Mouse (Mus musculus) liver, embryonic 14.5 days (tissue): ENCODE measurements around the gene Cnnm2. TPM values are rescaled to one million over a fixed set of nuclear protein-coding genes. Genes with fewer than 3 reads are reported as not detected.

Experiments
- ATAC-seq: fragments of 200-750 bp; cut with Nextera tagmentation; 2 replicates; pipeline ENCODE4 v1.8.0; 2017; ENCODE audit warnings: moderate number of reproducible peaks, mild to moderate bottlenecking, moderate library complexity; ENCODE audit not compliant: insufficient read depth
- DNase-seq, 3 experiments: peaks; one replicate each; pipeline ENCODE4 v3.0.0-alpha.2; 2012 to 2013; ENCODE audit warnings: low read depth in 3 of 3, low spot score in 3 of 3
- H3K27ac ChIP-seq: fragments of 300-500 bp; sonication (generic); 2 replicates; pipeline ENCODE4 v1.5.1; 2014; ENCODE audit warnings: moderate library complexity, mild to moderate bottlenecking, control low read depth, inconsistent platforms
- H3K27me3 ChIP-seq: fragments of 300-500 bp; sonication (generic); 2 replicates; pipeline ENCODE4 v1.6.1; 2014; ENCODE audit warnings: mild to moderate bottlenecking, low read length, moderate library complexity; ENCODE audit not compliant: control insufficient read depth, insufficient read depth
- H3K36me3 ChIP-seq: fragments of 300-500 bp; sonication (generic); replicated peaks from 2 replicates; pipeline ENCODE4 v1.6.1; 2014; ENCODE audit warnings: low read depth; ENCODE audit not compliant: control insufficient read depth, insufficient read depth
- H3K4me1 ChIP-seq, 2 experiments: fragments of 200-500 bp in 1 of 2; fragments of 300-500 bp in 1 of 2; sonication (generic) in 1 of 2; replicated peaks; 2 replicates each; pipeline ENCODE4 v1.6.1; 2012 to 2014; ENCODE audit warnings: antibody characterized with exemption in 1 of 2, inconsistent platforms in 1 of 2, low read length in 1 of 2; ENCODE audit not compliant: control insufficient read depth in 2 of 2, insufficient read depth in 2 of 2
- H3K4me2 ChIP-seq: fragments of 300-500 bp; sonication (generic); 2 replicates; pipeline ENCODE4 v1.6.1; 2014; ENCODE audit warnings: low read depth, mild to moderate bottlenecking, control low read depth, moderate library complexity
- H3K4me3 ChIP-seq, 2 experiments: fragments of 200-500 bp in 1 of 2; fragments of 300-500 bp in 1 of 2; sonication (generic) in 1 of 2; 2 replicates each; pipeline ENCODE4 v1.5.1; 2012 to 2014; ENCODE audit warnings: low read depth in 2 of 2, low read length in 2 of 2, mild to moderate bottlenecking in 2 of 2, control low read depth in 1 of 2, inconsistent platforms in 1 of 2, moderate library complexity in 1 of 2; ENCODE audit not compliant: insufficient read depth in 1 of 2
- H3K9ac ChIP-seq: fragments of 300-500 bp; sonication (generic); replicated peaks from 2 replicates; pipeline ENCODE4 v1.6.1; 2014; ENCODE audit warnings: mild to moderate bottlenecking, control low read depth, moderate library complexity
- H3K9me3 ChIP-seq: fragments of 300-500 bp; sonication (generic); 2 replicates; pipeline ENCODE4 v1.6.1; 2016; ENCODE audit warnings: low read length, mixed read lengths; ENCODE audit not compliant: control insufficient read depth
- CTCF ChIP-seq: IDR thresholded peaks from 2 replicates; pipeline ENCODE4 v1.5.1; 2016; ENCODE audit warnings: antibody characterized with exemption, low read depth, control low read depth
- EP300 ChIP-seq: IDR thresholded peaks from 2 replicates; pipeline ENCODE4 v1.6.1; 2016; ENCODE audit warnings: antibody characterized with exemption, low read depth
- WGBS: fragments of 180-500 bp; shearing (Covaris S2); extraction: QIAGEN DNeasy Blood & Tissue Kit; methylation state at CpG from one replicate; pipeline ENCODE4 v1.1.7; 2014; ENCODE audit not compliant: insufficient replicate concordance; 5-methylcytosine and 5-hydroxymethylcytosine counted together
- polyA plus RNA-seq, 2 experiments: library from polyadenylated mRNA; depleted of rRNA in 1 of 2; stranded (reverse) in 1 of 2; unstranded in 1 of 2; fragments of >200 nt; fragmentation: Nextera tagmentation in 1 of 2; extraction: Ambion mirVana in 1 of 2; gene quantifications; 2 replicates each; pipeline versions ENCODE4 v1.2.1 to v1.2.3; 2012 to 2014

Cnnm2 gene
- polyA plus RNA-seq, 2 experiments: 1.5 to 1.7 TPM

GRCm38 (mm10) chr19:46869526-46869925, 108.1 kb downstream of the Cnnm2 start:
- whole genome bisulfite sequencing: 11% methylated on average over 6 of the region's 6 CpGs
- no peak overlapping the region for H3K9ac ChIP-seq
- peak; percentile 43; the same call in 1 of the 2 replicates for ATAC-seq
- no peak overlapping the region for H3K4me3 ChIP-seq
- no peak overlapping the region for H3K27ac ChIP-seq
- no peaks in the 10 kb centered on the region for H3K9me3 ChIP-seq
- H3K4me1 ChIP-seq: peaks cover 12 to 15% of the 10 kb centered on the region in 2 experiments
- no peaks in the 10 kb centered on the region for H3K36me3 ChIP-seq
- H3K27me3 ChIP-seq: no peaks in the 10 kb centered on the region
- DNase-seq: peak; percentile 66 to 71 (median 66)
- TF ChIP-seq CTCF (peak; percentile 93), EP300 (0 out of 2 replicates have a peak, but pooled peaks have one; percentile 35)
- no peak overlapping the region for H3K4me2 ChIP-seq

DNA sequence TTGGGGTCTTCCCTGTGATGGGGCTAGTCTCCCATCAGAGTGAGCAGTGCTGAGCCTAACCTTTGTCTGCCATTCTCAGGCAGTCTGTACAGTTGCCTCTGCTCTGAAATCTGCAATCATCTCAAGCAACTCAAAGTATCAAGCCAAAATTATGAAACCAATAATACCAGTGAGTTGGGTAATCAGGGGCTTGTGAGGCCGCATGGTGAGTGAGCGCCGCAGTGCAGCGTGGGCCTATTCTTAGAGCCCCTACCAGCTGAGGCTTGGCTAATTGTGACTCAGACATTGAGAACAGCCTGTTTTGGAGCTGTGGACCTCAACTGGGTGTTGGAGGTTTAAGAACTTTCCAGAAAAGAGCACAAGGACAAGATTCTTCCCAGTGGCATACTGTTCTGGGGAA, 109.7 kb downstream of the Cnnm2 start:
- Histone ChIP-seq H3K27me3 (no peaks in the 10 kb centered on the region), H3K4me3 (no peak overlapping the region), H3K9ac (no peak overlapping the region), H3K36me3 (no peaks in the 10 kb centered on the region), H3K4me1 (peaks cover 0 to 2% of the 10 kb centered on the region in 2 experiments; a peak in 1 of 4 replicates), H3K9me3 (no peaks in the 10 kb centered on the region), H3K27ac (no peak overlapping the region), H3K4me2 (no peak overlapping the region)
- 82% methylated on average over 4 of the region's 4 CpGs for WGBS
- ATAC-seq (no peak), DNase-seq (no peak)
- TF ChIP-seq CTCF: no peak
- no peak for TF ChIP-seq EP300

DNA sequence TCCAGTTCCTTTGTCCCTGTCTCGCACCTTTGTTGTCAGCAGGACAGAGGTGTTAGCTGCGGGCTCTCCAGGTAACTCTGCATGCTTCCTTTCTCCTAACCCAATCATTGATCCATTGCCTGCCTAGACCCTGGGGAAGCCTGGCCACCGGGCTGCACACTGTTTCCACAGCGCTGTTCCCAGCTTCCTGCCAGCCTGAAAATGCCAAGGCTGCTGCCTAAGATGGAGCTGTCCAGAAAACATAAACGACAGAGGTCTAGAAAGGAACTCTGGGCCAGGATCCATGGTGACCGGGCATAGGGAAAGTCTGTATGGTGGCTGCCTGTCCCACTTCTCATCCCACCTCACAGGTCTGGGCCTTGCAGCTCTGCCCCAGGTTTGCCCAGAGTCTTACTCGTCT, 110.3 kb downstream of the Cnnm2 start:
- H3K4me1 ChIP-seq: peaks cover 0 to 2% of the 10 kb centered on the region in 2 experiments; a peak in 1 of 4 replicates
- no peaks in the 10 kb centered on the region for H3K27me3 ChIP-seq
- H3K9me3 ChIP-seq: no peaks in the 10 kb centered on the region
- no peak for DNase-seq
- H3K27ac ChIP-seq: no peak overlapping the region
- H3K4me3 ChIP-seq: no peak overlapping the region
- WGBS: 67% methylated on average over 7 of the region's 7 CpGs
- no peak for ATAC-seq
- H3K4me2 ChIP-seq: no peak overlapping the region
- no peaks in the 10 kb centered on the region for H3K36me3 ChIP-seq
- TF ChIP-seq EP300: no peak
- TF ChIP-seq CTCF: no peak
- H3K9ac ChIP-seq: no peak overlapping the region

DNA sequence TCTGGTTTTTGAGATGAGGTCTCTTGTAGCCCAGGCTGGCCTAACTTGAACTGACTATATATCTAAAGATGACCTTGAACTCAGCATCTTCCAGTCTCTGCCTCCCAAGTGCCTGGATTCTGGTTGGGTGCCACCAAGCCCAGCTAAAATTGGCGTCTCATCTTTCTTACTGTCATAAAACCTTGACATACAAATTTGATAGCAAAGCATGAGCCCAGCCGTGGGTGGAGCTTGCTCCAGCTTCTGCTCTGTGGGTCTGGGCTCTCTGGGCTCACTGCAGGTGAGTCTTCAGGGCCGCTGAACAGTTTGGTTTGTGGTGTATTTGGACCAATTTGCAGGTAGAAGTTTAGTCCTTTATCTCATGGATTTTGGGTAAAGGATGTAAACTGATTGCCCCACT, 112.5 kb downstream of the Cnnm2 start:
- H3K27me3 ChIP-seq: no peaks in the 10 kb centered on the region
- H3K4me1 ChIP-seq: peaks cover 0 to 2% of the 10 kb centered on the region in 2 experiments; a peak in 1 of 4 replicates
- ATAC-seq (no peak), DNase-seq (no peak)
- no peaks in the 10 kb centered on the region for H3K9me3 ChIP-seq
- no peak overlapping the region for H3K4me2 ChIP-seq
- H3K27ac ChIP-seq: no peak overlapping the region
- H3K36me3 ChIP-seq: no peaks in the 10 kb centered on the region
- WGBS: 68% methylated on average over 3 of the region's 3 CpGs
- no peak overlapping the region for H3K4me3 ChIP-seq
- TF ChIP-seq EP300 (no peak), CTCF (no peak)
- H3K9ac ChIP-seq: no peak overlapping the region

- Histone ChIP-seq H3K36me3 (no peaks in the 10 kb centered on the region), H3K4me2 (no peak overlapping the region), H3K9me3 (no peaks in the 10 kb centered on the region), H3K4me1 (0 out of 4 replicates have a peak, but pooled peaks cover 0 to 2% of the 10 kb centered on the region in 2 experiments), H3K9ac (no peak overlapping the region), H3K27ac (no peak overlapping the region), H3K4me3 (no peak overlapping the region), H3K27me3 (no peaks in the 10 kb centered on the region)
- ATAC-seq: peak; percentile 65
- TF ChIP-seq CTCF: peak; percentile 97
- TF ChIP-seq EP300: no peak
- 31% methylated on average over 12 of the region's 12 CpGs for WGBS
- peak; percentile 58 to 68 (median 60) for DNase-seq
Measured at GRCm38 (mm10) chr19:46875790-46876189, 114.4 kb downstream of the Cnnm2 start.
